Mouse (Mus musculus): Measurements from ENCODE around the gene Poldip2. TPM values are rescaled to one million over a fixed set of nuclear protein-coding genes. Genes with fewer than 3 reads are reported as not detected.

Poldip2 gene
- total RNA-seq, 4 experiments from 2014 or later: 129 to 171 (median 150) TPM

- DNase-seq: no peak
Observed at GRCm38 (mm10) chr11:78545181-78545580, 33.2 kb downstream of the Poldip2 start.

- DNase-seq: no peak
Observed at GRCm38 (mm10) chr11:78547718-78548460, 35.9 kb downstream of the Poldip2 start.

GRCm38 (mm10) chr11:78549491-78549987 lies 37.5 kb downstream of the Poldip2 start:
- no peak for DNase-seq

- peak; percentile 97 for DNase-seq
Observed at GRCm38 (mm10) chr11:78550168-78551058, 38.4 kb downstream of the Poldip2 start, which contains the start of gene Tmem97. Gene Tmem97, minus strand, starts transcription at chr11:78550777.

GRCm38 (mm10) chr11:78551059-78551398 lies 39.0 kb downstream of the Poldip2 start:
- DNase-seq: no peak

GRCm38 (mm10) chr11:78555623-78556022 lies 43.6 kb downstream of the Poldip2 start:
- DNase-seq: peak; percentile 55

- DNase-seq: no peak
Observed at GRCm38 (mm10) chr11:78556070-78556469, 44.1 kb downstream of the Poldip2 start.

- DNase-seq: no peak
Observed at GRCm38 (mm10) chr11:78557241-78557640, 45.2 kb downstream of the Poldip2 start.

- peak; percentile 60 for DNase-seq
Observed at GRCm38 (mm10) chr11:78560447-78560846, 48.5 kb downstream of the Poldip2 start.

GRCm38 (mm10) chr11:78566775-78567174 lies 54.8 kb downstream of the Poldip2 start:
- no peak for DNase-seq

GRCm38 (mm10) chr11:78567614-78568013 lies 55.6 kb downstream of the Poldip2 start:
- DNase-seq: no peak

GRCm38 (mm10) chr11:78568827-78569226 lies 56.8 kb downstream of the Poldip2 start:
- DNase-seq: no peak

- no peak for DNase-seq
Observed at GRCm38 (mm10) chr11:78569806-78570205, 57.8 kb downstream of the Poldip2 start.

- no peak for DNase-seq
Observed at GRCm38 (mm10) chr11:78571441-78571840, 59.4 kb downstream of the Poldip2 start.

- no peak for DNase-seq
Observed at GRCm38 (mm10) chr11:78571854-78572253, 59.9 kb downstream of the Poldip2 start.

Other genes with a start within 250 kb of the Poldip2 start
- gene BC030499, start 221.4 kb upstream of the Poldip2 start, total RNA-seq (2022): 1 to 10 TPM in 3 of 4 experiments, under 1 TPM in 1; 0.26 to 1.8 (median 1.5) TPM
- 1 to 10 TPM; 5.1 to 8.3 (median 6.9) TPM for gene Spag5, start 210.7 kb upstream of the Poldip2 start, total RNA-seq (2022)
- gene Aldoc, start 189.2 kb upstream of the Poldip2 start, total RNA-seq (2022): 10 to 100 TPM; 23.4 to 54.0 (median 37.5) TPM
- 10 to 100 TPM; 83.3 to 84.7 (median 83.9) TPM for gene Pigs, start 183.8 kb upstream of the Poldip2 start, total RNA-seq (2022)
- gene Unc119, start 168.7 kb upstream of the Poldip2 start, total RNA-seq (2022): 10 to 100 TPM; 45.1 to 60.9 (median 53.0) TPM
- gene Foxn1, start 125.6 kb upstream of the Poldip2 start, total RNA-seq (2022): under 1 TPM; 0.20 to 0.77 (median 0.31) TPM
- gene Slc13a2, start 90.0 kb upstream of the Poldip2 start, total RNA-seq (2022): not detected
- gene Slc46a1, start 46.5 kb upstream of the Poldip2 start, total RNA-seq (2022): 10 to 100 TPM; 36.9 to 54.8 (median 42.6) TPM
- 10 to 100 TPM in 2 of 4 experiments, 1 to 10 TPM in 2; 6.4 to 15.1 (median 9.0) TPM for gene Sarm1, start 14.4 kb upstream of the Poldip2 start, total RNA-seq (2022)
- 1 to 10 TPM in 2 of 4 experiments, under 1 TPM in 2; 0.66 to 3.2 (median 1.1) TPM for gene Vtn, start 13.1 kb upstream of the Poldip2 start, total RNA-seq (2022)
- not detected for gene Sebox, start 8.7 kb upstream of the Poldip2 start, total RNA-seq (2022)
- 10 to 100 TPM; 27.5 to 36.3 (median 34.5) TPM for gene Tmem199, start within 50 bp of the Poldip2 start, total RNA-seq (2022)
- gene Tnfaip1, start 24.1 kb downstream of the Poldip2 start, total RNA-seq (2022): 10 to 100 TPM; 39.9 to 52.6 (median 47.0) TPM
- gene Ift20, start 24.2 kb downstream of the Poldip2 start, total RNA-seq (2022): 100 to 1,000 TPM; 103 to 135 (median 123) TPM
- gene Tmem97, start 38.6 kb downstream of the Poldip2 start, total RNA-seq (2022): 10 to 100 TPM; 46.3 to 65.0 (median 55.8) TPM
- gene Nlk, start 185.2 kb downstream of the Poldip2 start, total RNA-seq (2022): 10 to 100 TPM; 45.2 to 62.8 (median 54.4) TPM
- 10 to 100 TPM; 61.2 to 71.8 (median 64.7) TPM for gene Ccnq, start 239.5 kb downstream of the Poldip2 start, total RNA-seq (2022)

Measured in adrenal gland, adult 8-10 months (tissue).